Mouse (Mus musculus) spleen, adult 12 weeks (tissue): ENCODE measurements around the gene Zfp182.

Experiments
- DNase-seq: peaks from one replicate; pipeline ENCODE4 v3.0.0; 2022; ENCODE audit warnings: low spot score

The Zfp182 gene

DNA sequence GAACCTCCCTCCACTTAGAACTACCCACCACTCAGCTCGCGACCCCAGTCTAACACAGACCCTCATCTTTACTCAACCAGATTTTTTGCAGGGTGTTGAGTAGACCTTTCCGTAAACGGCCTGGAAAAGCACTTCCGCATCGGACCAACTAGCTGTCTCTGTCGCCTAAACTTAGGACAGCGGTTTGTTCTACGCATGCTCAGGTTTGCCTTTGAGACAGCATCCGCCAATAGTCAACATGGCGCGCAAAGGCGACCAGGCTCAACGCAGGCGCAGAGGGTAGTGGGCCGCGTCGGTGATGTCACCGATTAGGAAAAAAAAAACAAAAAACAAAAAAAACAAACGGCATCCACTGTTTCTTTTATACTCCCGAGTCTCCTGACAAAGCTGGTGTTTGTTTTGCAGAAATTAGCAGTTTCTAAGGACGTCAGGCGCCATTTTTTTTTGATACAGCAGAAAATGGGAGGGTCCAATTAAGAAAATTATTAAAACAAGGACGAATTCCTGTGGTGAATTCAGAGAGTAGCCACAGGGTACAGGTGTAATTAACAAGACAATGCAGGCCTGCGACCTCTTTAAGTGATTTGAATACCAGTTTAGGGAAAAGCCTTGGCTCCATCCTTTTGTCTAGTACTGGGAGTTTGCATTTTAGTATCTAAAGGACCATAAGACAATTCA is at the start of gene Zfp182:
Gene Zfp182 (minus strand): TSS at position 451 of the 678 bp plus-strand sequence.
- DNase-seq, result peak; percentile 52

DNA sequence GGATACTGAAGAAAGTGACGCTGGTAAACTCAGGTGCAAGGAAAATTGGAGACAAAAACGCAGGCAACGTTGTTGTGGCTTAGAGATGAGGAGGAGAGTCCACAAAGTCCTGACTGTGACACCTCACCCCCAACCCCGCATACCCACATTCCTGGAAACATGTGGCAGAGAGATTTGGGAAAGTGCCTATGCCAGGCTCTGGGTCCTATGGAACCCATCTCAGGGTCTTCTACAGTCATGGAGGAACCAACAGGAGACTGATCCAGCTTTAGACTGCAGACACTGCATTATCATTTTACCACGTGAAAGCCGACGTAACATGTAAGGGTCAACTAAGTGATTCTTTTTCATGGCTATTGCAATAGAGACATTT is 27.7 kb upstream of the Zfp182 start:
- no peak for DNase-seq

GRCm38 (mm10) chrX:21088983-21089866 is 27.1 kb upstream of the Zfp182 start, which contains the start of gene Zfp300:
TSS of gene Zfp300 (minus strand) at chrX:21089527.
- peak; percentile 9 for DNase-seq

DNA sequence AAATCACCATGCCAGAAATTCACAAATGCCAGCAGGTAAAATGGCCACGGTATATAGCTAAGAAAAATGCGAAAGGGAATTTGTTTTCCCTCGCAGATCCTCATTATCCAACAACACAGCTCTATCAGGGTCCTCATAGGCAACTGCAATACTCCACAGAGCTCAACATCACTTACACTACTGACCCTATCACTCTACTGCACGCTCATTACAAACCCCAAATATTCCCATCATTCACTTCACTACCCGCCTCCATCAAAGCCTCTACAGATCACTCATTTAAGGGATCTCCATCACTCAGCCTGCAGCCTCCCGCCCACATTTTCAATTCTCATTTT is 26.5 kb upstream of the Zfp182 start:
- no peak for DNase-seq

GRCm38 (mm10) chrX:21068106-21068505 is 6.0 kb upstream of the Zfp182 start, which contains the start of gene Spaca5:
TSS of gene Spaca5 (plus strand) at chrX:21068406.
- DNase-seq, result no peak

DNA sequence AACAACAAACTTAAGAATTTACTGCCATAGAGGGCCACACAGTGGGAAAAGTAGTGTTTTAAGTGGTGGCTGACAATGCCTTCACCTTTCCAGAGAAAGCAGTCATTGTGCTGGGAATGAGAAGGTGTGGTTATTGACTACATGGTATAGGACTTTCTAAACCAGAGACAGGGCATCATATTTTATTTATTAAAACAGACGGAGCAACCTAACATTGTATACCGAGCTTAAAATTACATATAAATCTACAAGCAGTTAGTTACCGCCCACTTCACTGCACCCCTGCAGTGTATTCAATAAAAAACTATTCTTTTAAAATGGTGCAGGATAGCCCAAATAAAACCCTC is 401 bp upstream of the Zfp182 start:
- no peak for DNase-seq

GRCm38 (mm10) chrX:21061460-21061859 is 656 bp downstream of the Zfp182 start:
- DNase-seq, result no peak

GRCm38 (mm10) chrX:20980901-20981300 is 81.2 kb downstream of the Zfp182 start:
- DNase-seq, result no peak
